ENCODE assay signal across 24 mouse cellular contexts in the genomic region with DNA sequence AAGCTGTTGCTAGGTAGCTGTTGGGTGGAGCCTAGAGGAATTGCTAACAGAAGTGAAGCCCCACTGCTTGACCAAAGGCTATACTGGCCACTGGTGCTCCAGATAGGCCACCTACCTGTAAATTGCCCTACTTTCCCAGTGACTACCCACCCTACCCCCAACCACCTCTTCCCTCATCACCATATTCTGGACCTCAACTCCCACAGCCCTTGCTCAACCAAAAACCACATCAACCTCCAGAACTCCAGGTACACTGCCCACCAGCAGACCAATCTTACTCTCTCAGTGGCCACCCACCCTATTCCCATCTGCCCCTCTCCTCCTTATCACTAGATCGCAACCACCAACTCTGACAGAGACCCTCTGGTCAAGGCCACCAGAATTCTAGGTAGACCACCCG.
"Had no signal": no experiment of that assay in that cellular context is flagged by ENCODE, and none has a peak within 500 bp of the region (broad histone marks: within the 10 kb centered on the region; RNA-seq: fewer than 3 reads in every experiment).

No protein-coding gene starts in this region.

- ATAC-seq: forebrain, postnatal 0 days; hindbrain, postnatal 0 days; intestine, embryonic 16.5 days; liver, embryonic 12.5 days had no signal

- H3K9me3 ChIP-seq: hindbrain, embryonic 15.5 days; limb, embryonic 15.5 days; liver, embryonic 12.5 days had no signal

- H3K4me1 ChIP-seq: hindbrain, embryonic 15.5 days; kidney, embryonic 15.5 days; limb, embryonic 13.5 days; limb, embryonic 15.5 days; liver, embryonic 12.5 days had no signal

- H3K27me3 ChIP-seq: hindbrain, embryonic 13.5 days; hindbrain, embryonic 15.5 days; kidney, embryonic 15.5 days; limb, embryonic 13.5 days; limb, embryonic 15.5 days; liver, embryonic 12.5 days had no signal

- H3K4me2 ChIP-seq: heart, embryonic 11.5 days; hindbrain, embryonic 13.5 days; hindbrain, embryonic 15.5 days; kidney, embryonic 15.5 days; limb, embryonic 13.5 days; limb, embryonic 15.5 days; liver, embryonic 12.5 days had no signal

- H3K4me3 ChIP-seq: hindbrain, embryonic 13.5 days; hindbrain, embryonic 15.5 days; kidney, embryonic 15.5 days; limb, embryonic 13.5 days; limb, embryonic 15.5 days; liver, embryonic 12.5 days had no signal

- H3K27ac ChIP-seq: hindbrain, embryonic 13.5 days; hindbrain, embryonic 15.5 days; hindbrain, postnatal 0 days; kidney, embryonic 15.5 days; kidney, postnatal 0 days; limb, embryonic 13.5 days; limb, embryonic 15.5 days; liver, embryonic 12.5 days; liver, embryonic 14.5 days had no signal

- DNase-seq: forebrain, postnatal 0 days; gastrocnemius, postnatal 14 days; gastrocnemius, postnatal 36 days; heart, adult 18-20 months; heart, postnatal 10 days; kidney, adult 11 months; kidney, adult 2 months; kidney, adult 9 months; kidney, postnatal 14 days; kidney, postnatal 36 days; layer of hippocampus, adult 9-11 months; layer of hippocampus, postnatal 36 days; left cerebral cortex, postnatal 4 days had no signal

- H3K36me3 ChIP-seq: hindbrain, embryonic 13.5 days; hindbrain, embryonic 15.5 days; kidney, embryonic 15.5 days; limb, embryonic 13.5 days; limb, embryonic 15.5 days; liver, embryonic 12.5 days had no signal

- H3K9ac ChIP-seq: forebrain, postnatal 0 days; hindbrain, embryonic 13.5 days; hindbrain, embryonic 15.5 days; kidney, embryonic 15.5 days; limb, embryonic 13.5 days; limb, embryonic 15.5 days; liver, embryonic 12.5 days; liver, embryonic 14.5 days had no signal
